Comparison of ENCODE assay signal across 8 mouse cellular contexts in genomic region chr1:80757650-80757976, GRCm38 (mm10). TPM values are rescaled to one million over a fixed set of nuclear protein-coding genes. Genes with fewer than 3 reads are reported as not detected.
A peak's percentile ranks its signal among the peaks of the same experiment; 100 is the strongest.
DNase-seq lines count a peak whose midpoint lies in the region; ATAC-seq and TF ChIP-seq lines count a peak whose summit lies in the region.

No protein-coding gene starts in this region.

- peak overlapping the region; percentile 59 for H3K9ac ChIP-seq in forebrain, postnatal 0 days
- H3K9ac ChIP-seq in liver, embryonic 16.5 days (ENCODE audit: low read depth, low read length): no peak overlapping the region

- no peaks in the 10 kb centered on the region for H3K9me3 ChIP-seq in forebrain, postnatal 0 days (ENCODE audit: low read length)
- H3K9me3 ChIP-seq in liver, embryonic 16.5 days (replicated peaks; ENCODE audit: control insufficient read depth, low read length): no peaks in the 10 kb centered on the region

- intact Hi-C loops in left cerebral cortex, postnatal 4 days (cut with DNase I): no loop called here

- H3K27me3 ChIP-seq in forebrain, postnatal 0 days (ENCODE audit: insufficient read depth, low read length): no peaks in the 10 kb centered on the region
- H3K27me3 ChIP-seq in liver, embryonic 16.5 days (ENCODE audit: control insufficient read depth, insufficient read depth, low read depth, low read length): peaks cover 14% of the 10 kb centered on the region

- 0% methylated on average over 6 of the region's 6 CpGs for WGBS in forebrain, postnatal 0 days
- 0% methylated on average over 6 of the region's 6 CpGs for WGBS in liver, embryonic 16.5 days (ENCODE audit: insufficient replicate concordance)

- peak; percentile 43 for DNase-seq in left cerebral cortex, postnatal 4 days
- no peak for DNase-seq in left cerebral cortex, adult 8-10 months (ENCODE audit: low spot score in 2 of 2)
- DNase-seq in embryo, embryonic 10 days (ENCODE audit: low spot score): peak; percentile 8
- peak; percentile 40 for DNase-seq in forebrain, postnatal 0 days
- DNase-seq in T-cell, adult 2 months (ENCODE audit: low spot score): no peak
- no peak for DNase-seq in urinary bladder, adult 2 months (ENCODE audit: low spot score)

- peak overlapping the region; percentile 61 for H3K4me3 ChIP-seq in forebrain, postnatal 0 days (ENCODE audit: low read depth, low read length)
- H3K4me3 ChIP-seq in liver, embryonic 16.5 days (ENCODE audit: low read depth, low read length): peak overlapping the region; percentile 60

- H3K27ac ChIP-seq in forebrain, postnatal 0 days (ENCODE audit: low read depth, low read length): no peak overlapping the region
- H3K27ac ChIP-seq in liver, embryonic 16.5 days (ENCODE audit: low read length): no peak overlapping the region

- TF ChIP-seq CTCF in forebrain, postnatal 0 days (IDR thresholded peaks at IDR 0.05; ENCODE audit: low read depth): no peak

- no peaks in the 10 kb centered on the region for H3K36me3 ChIP-seq in forebrain, postnatal 0 days (ENCODE audit: insufficient read depth)
- no peaks in the 10 kb centered on the region for H3K36me3 ChIP-seq in liver, embryonic 16.5 days (ENCODE audit: control insufficient read depth, insufficient read depth)

- H3K4me1 ChIP-seq in forebrain, postnatal 0 days (ENCODE audit: insufficient read depth): no peaks in the 10 kb centered on the region; the same call in 1 of the 2 replicates
- no peaks in the 10 kb centered on the region; the same call in 1 of the 2 replicates for H3K4me1 ChIP-seq in liver, embryonic 16.5 days (ENCODE audit: control insufficient read depth, low read depth, low read length)

- H3K4me2 ChIP-seq in forebrain, postnatal 0 days (ENCODE audit: low read depth): peak overlapping the region; percentile 89
- H3K4me2 ChIP-seq in liver, embryonic 16.5 days (ENCODE audit: low read depth, low read length): peak overlapping the region; percentile 61

- ATAC-seq in forebrain, postnatal 0 days: peak; percentile 42
- no peak for ATAC-seq in liver, embryonic 16.5 days (ENCODE audit: low read depth)
- ATAC-seq in inflammation-experienced regulatory T-cells, adult 6 months: no peak

RNA-seq across cellular contexts. Expression of gene Dock10, which starts 0.7 kb away (rescaled TPM):
- total RNA-seq in left cerebral cortex, postnatal 4 days (2021): 10 to 100 TPM; 11.5 to 12.2 TPM
- total RNA-seq in left cerebral cortex, adult 8-10 months (2022): 10 to 100 TPM; 37.7 to 45.9 (median 39.7) TPM
- total RNA-seq in forebrain, postnatal 0 days (2014; rRNA removed): 11.8 and 14.0 TPM in 2 replicates
- polyA plus RNA-seq in forebrain, postnatal 0 days (2015; fragmentation: Nextera tagmentation; extraction: Ambion mirVana): 0.99 and 2.3 TPM in 2 replicates
- polyA plus RNA-seq in liver, embryonic 16.5 days (2015; fragmentation: Nextera tagmentation; extraction: Ambion mirVana): 3.1 and 3.6 TPM in 2 replicates
- polyA plus RNA-seq in inflammation-experienced regulatory T-cells, adult 6 months (2017; shearing (Covaris generic)): 100 to 1,000 TPM; 102 to 143 (median 138) TPM
- polyA plus RNA-seq in urinary bladder, adult 2 months (2012; rRNA removed): 15.2 and 16.0 TPM in 2 replicates

Comparison
In these comparisons a context has a peak if more than half of its experiments do, and no peak if none do; other contexts are left out.
1. DNase-seq: peak in left cerebral cortex, postnatal 4 days (single experiment), embryo, embryonic 10 days (single experiment) and forebrain, postnatal 0 days (single experiment); none in left cerebral cortex, adult 8-10 months (0 of 2), T-cell, adult 2 months (single experiment) and urinary bladder, adult 2 months (single experiment).